ENCODE assay signal across 8 mouse cellular contexts in the genomic region with DNA sequence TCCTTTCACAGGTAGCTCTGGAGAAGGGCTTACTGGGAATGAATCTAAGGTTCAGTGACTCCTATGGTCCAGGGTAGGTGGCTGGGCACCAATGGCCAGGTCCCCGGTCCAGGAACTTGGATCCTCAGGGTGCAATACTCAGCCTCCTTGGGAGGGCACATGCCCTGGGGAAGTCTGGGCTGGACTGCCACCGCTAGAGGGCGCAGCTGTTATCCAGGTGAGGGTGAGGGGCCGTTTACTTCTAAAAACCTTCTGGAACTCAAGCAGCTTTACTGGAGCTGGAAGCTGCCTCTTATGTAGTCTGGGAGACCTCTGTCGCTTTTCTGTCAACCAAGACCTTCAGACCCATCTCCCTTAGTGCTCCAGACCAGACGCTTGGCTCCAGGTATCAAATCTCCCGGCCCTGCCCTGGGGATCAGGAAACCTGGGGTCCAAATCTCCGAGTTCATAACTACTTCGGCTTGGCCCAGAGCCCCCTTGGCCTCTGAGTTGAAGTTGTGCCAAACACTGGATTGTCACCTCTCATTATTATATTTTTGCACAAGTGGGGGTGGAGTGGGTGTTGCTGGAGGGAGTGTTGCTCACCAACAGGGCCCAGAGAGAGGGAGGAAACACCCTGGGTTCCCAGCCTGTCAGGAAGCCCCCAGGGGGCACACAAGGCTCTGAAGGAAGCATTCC. TPM values are rescaled to one million over a fixed set of nuclear protein-coding genes. Genes with fewer than 3 reads are reported as not detected.
DNase-seq lines count a peak whose midpoint lies in the region; ATAC-seq and TF ChIP-seq lines count a peak whose summit lies in the region.

No protein-coding gene starts in this region.

- DNase-seq in ES-E14 (ENCODE audit: low read depth, low spot score): peak; percentile 87
- peak; percentile 74 for DNase-seq in c-Kit-positive CD71-negative TER-119-negative erythroid progenitor cells, embryonic 14.5 days (ENCODE audit: low read depth)
- peak; percentile 91 for DNase-seq in kidney, postnatal 10 days
- peak; percentile 92 for DNase-seq in lung, postnatal 14 days
- peak; percentile 68 to 83 for DNase-seq in right cerebral cortex, postnatal 10 days (ENCODE audit: low spot score in 2 of 2)
- DNase-seq in urinary bladder, postnatal 14 days (ENCODE audit: low spot score): peak; percentile 87

- peak overlapping the region; percentile 46 for H3K4me2 ChIP-seq in heart, embryonic 15.5 days

- no peaks in the 10 kb centered on the region for H3K36me3 ChIP-seq in ES-E14 (ENCODE audit: control insufficient read depth, insufficient read depth, low read length, poor library complexity, severe bottlenecking)
- H3K36me3 ChIP-seq in heart, embryonic 15.5 days: no peaks in the 10 kb centered on the region

- WGBS in heart, embryonic 15.5 days: 13% methylated on average over 9 of the region's 9 CpGs

- H3K27me3 ChIP-seq in heart, embryonic 15.5 days: no peaks in the 10 kb centered on the region

- H3K4me3 ChIP-seq in ES-E14 (ENCODE audit: insufficient read depth in 1 of 2, low read depth in 1 of 2, low read length in 2 of 2, poor library complexity in 1 of 2, severe bottlenecking in 1 of 2): peak overlapping the region; percentile 55 to 69; a peak in 3 of 4 replicates
- H3K4me3 ChIP-seq in heart, embryonic 15.5 days: no peak overlapping the region

- peaks cover 8 to 28% of the 10 kb centered on the region in 2 experiments for H3K4me1 ChIP-seq in ES-E14 (ENCODE audit: control insufficient read depth in 2 of 2, insufficient read depth in 2 of 2, low read length in 2 of 2, poor library complexity in 1 of 2)
- H3K4me1 ChIP-seq in heart, embryonic 15.5 days (replicated peaks): peaks cover 52% of the 10 kb centered on the region

- peak overlapping the region; percentile 93 for H3K27ac ChIP-seq in ES-E14 (ENCODE audit: insufficient read depth, low read depth, low read length, poor library complexity, severe bottlenecking)
- peak overlapping the region; percentile 94 for H3K27ac ChIP-seq in heart, embryonic 15.5 days

- in situ Hi-C loops in ES-E14 (cut with MboI; ENCODE audit: low sequenced_read_pairs in 2 of 2, unreplicated experiment in 2 of 2): no loop called here

- H3K9ac ChIP-seq in ES-E14 (ENCODE audit: insufficient read depth, low read depth, low read length, poor library complexity, severe bottlenecking): peak overlapping the region; percentile 48; the same call in 1 of the 2 replicates
- peak overlapping the region; percentile 32; the same call in 1 of the 2 replicates for H3K9ac ChIP-seq in heart, embryonic 15.5 days

- ATAC-seq in erythroid progenitor cell, adult 5-6 weeks (replicated peaks; ENCODE audit: low FRiP score, poor library complexity, severe bottlenecking): peak; percentile 68; the same call in 1 of the 2 replicates
- ATAC-seq in heart, embryonic 15.5 days (replicated peaks; ENCODE audit: insufficient number of reproducible peaks, insufficient read depth, low FRiP score, low read depth): no peak

- no peaks in the 10 kb centered on the region for H3K9me3 ChIP-seq in ES-E14 (ENCODE audit: control insufficient read depth, insufficient read depth, low read depth, low read length)
- no peaks in the 10 kb centered on the region for H3K9me3 ChIP-seq in heart, embryonic 15.5 days (replicated peaks)

TF ChIP-seq in ES-E14, 5 proteins besides CTCF, POLR2A, EP300 and RAD21:
- TF ChIP-seq HCFC1 (IDR thresholded peaks at IDR 0.05; ENCODE audit: borderline replicate concordance, insufficient read depth, low read length) (peak; percentile 30; the same call in 1 of the 2 replicates), MAFK (IDR thresholded peaks at IDR 0.05; ENCODE audit: insufficient read depth, low read depth, low read length) (no peak), ZC3H11A (IDR thresholded peaks at IDR 0.05; ENCODE audit: borderline replicate concordance, low read depth, low read length) (peak; percentile 30; the same call in 1 of the 2 replicates)

RNA-seq across cellular contexts. Expression of a gene that starts 2.9 kb away (rescaled TPM):
- total RNA-seq in ES-E14 (2012; rRNA removed): 161 and 192 TPM in 2 replicates
- 2.2 TPM in 1 of 2 replicates, not detected in the other for total RNA-seq in erythroid progenitor cell, adult 5-6 weeks (2015; ENCODE audit: low replicate concordance)
- 0.53 TPM in 1 of 2 replicates, not detected in the other for total RNA-seq in erythroid progenitor cell, adult 5-6 weeks (2017; ENCODE audit: low replicate concordance)
- polyA plus RNA-seq in heart, embryonic 15.5 days (2015; fragmentation: Nextera tagmentation; extraction: Ambion mirVana): 13.1 and 16.9 TPM in 2 replicates

RNA-seq across cellular contexts. Expression of a gene that starts 23.2 kb away (rescaled TPM):
- 50.9 and 56.1 TPM in 2 replicates for total RNA-seq in ES-E14 (2012; rRNA removed)
- 35.6 and 47.2 TPM in 2 replicates for total RNA-seq in erythroid progenitor cell, adult 5-6 weeks (2015; ENCODE audit: low replicate concordance)
- total RNA-seq in erythroid progenitor cell, adult 5-6 weeks (2017; ENCODE audit: low replicate concordance): 44.8 and 57.3 TPM in 2 replicates
- 48.2 and 56.2 TPM in 2 replicates for polyA plus RNA-seq in heart, embryonic 15.5 days (2015; fragmentation: Nextera tagmentation; extraction: Ambion mirVana)

RNA-seq across cellular contexts. Expression of a gene that starts 46.8 kb away (rescaled TPM):
- 882 and 1,211 TPM in 2 replicates for total RNA-seq in ES-E14 (2012; rRNA removed)
- total RNA-seq in erythroid progenitor cell, adult 5-6 weeks (2015; ENCODE audit: low replicate concordance): 226 and 267 TPM in 2 replicates
- 106 and 241 TPM in 2 replicates for total RNA-seq in erythroid progenitor cell, adult 5-6 weeks (2017; ENCODE audit: low replicate concordance)
- 1,507 and 2,028 TPM in 2 replicates for polyA plus RNA-seq in heart, embryonic 15.5 days (2015; fragmentation: Nextera tagmentation; extraction: Ambion mirVana)

RNA-seq across cellular contexts. Expression of a gene that starts 58.1 kb away (rescaled TPM):
- total RNA-seq in ES-E14 (2012; rRNA removed): 117 and 123 TPM in 2 replicates
- 17.3 and 25.6 TPM in 2 replicates for total RNA-seq in erythroid progenitor cell, adult 5-6 weeks (2015; ENCODE audit: low replicate concordance)
- 8.2 and 10.0 TPM in 2 replicates for total RNA-seq in erythroid progenitor cell, adult 5-6 weeks (2017; ENCODE audit: low replicate concordance)
- 122 and 135 TPM in 2 replicates for polyA plus RNA-seq in heart, embryonic 15.5 days (2015; fragmentation: Nextera tagmentation; extraction: Ambion mirVana)

Comparison
In these comparisons a context has a peak if more than half of its experiments do, and no peak if none do; other contexts are left out.
1. RNA of a gene that starts 2.9 kb away (total RNA-seq): 161 to 192 TPM in ES-E14; 0.53 to 2.2 TPM in erythroid progenitor cell, adult 5-6 weeks; every median in the first group is over 10 times any median in the second.
2. Peak in every context shown above with its lines, with median percentiles within 50 percentile points of each other: DNase-seq.